Mouse (Mus musculus) limb, embryonic 15.5 days (tissue): Measurements from ENCODE around the gene Bad. TPM values are rescaled to one million over a fixed set of nuclear protein-coding genes. Genes with fewer than 3 reads are reported as not detected.
"Not testable (repeated sequence)": the region's sequence is repeated elsewhere in the genome, so short reads cannot be mapped to it uniquely, and the experiment has no call there.

Experiments
- ATAC-seq: fragments of 200-750 bp; cut with Nextera tagmentation; 2 replicates; pipeline ENCODE4 v1.8.0; 2017; ENCODE audit warnings: low read depth, moderate TSS enrichment; ENCODE audit not compliant: insufficient number of reproducible peaks, low FRiP score, low TSS enrichment
- H3K27ac ChIP-seq: fragments of 300-500 bp; sonication (generic); 2 replicates; pipeline ENCODE4 v1.5.1; 2015; ENCODE audit warnings: moderate library complexity, mild to moderate bottlenecking, inconsistent platforms
- H3K27me3 ChIP-seq: fragments of 300-500 bp; sonication (generic); 2 replicates; pipeline ENCODE4 v1.6.1; 2015; ENCODE audit warnings: inconsistent platforms
- H3K36me3 ChIP-seq: fragments of 300-500 bp; sonication (generic); 2 replicates; pipeline ENCODE4 v1.6.1; 2015; ENCODE audit warnings: inconsistent platforms
- H3K4me1 ChIP-seq: fragments of 300-500 bp; sonication (generic); 2 replicates; pipeline ENCODE4 v1.6.1; 2015; ENCODE audit warnings: inconsistent platforms
- H3K4me2 ChIP-seq: fragments of 300-500 bp; sonication (generic); 2 replicates; pipeline ENCODE4 v1.6.1; 2015; ENCODE audit warnings: mild to moderate bottlenecking, inconsistent platforms
- H3K4me3 ChIP-seq: fragments of 300-500 bp; sonication (generic); 2 replicates; pipeline ENCODE4 v1.5.1; 2015; ENCODE audit warnings: mild to moderate bottlenecking, inconsistent platforms
- H3K9ac ChIP-seq: fragments of 300-500 bp; sonication (generic); 2 replicates; pipeline ENCODE4 v1.6.1; 2015; ENCODE audit warnings: inconsistent platforms
- H3K9me3 ChIP-seq: fragments of 300-500 bp; sonication (generic); 2 replicates; pipeline ENCODE4 v1.6.1; 2016; ENCODE audit warnings: inconsistent platforms
- WGBS: fragments of 180-500 bp; shearing (Covaris S2); methylation state at CpG from one replicate; pipeline ENCODE4 v1.1.7; 2015; 5-methylcytosine and 5-hydroxymethylcytosine counted together
- polyA plus RNA-seq: library from polyadenylated mRNA; unstranded; fragments of >200 nt; fragmentation: Nextera tagmentation; extraction: Ambion mirVana; gene quantifications from 2 replicates; pipeline ENCODE4 v1.2.1, GENCODE M21; 2015

Gene Bad
- polyA plus RNA-seq, result 92.3 and 94.7 TPM in 2 replicates

DNA sequence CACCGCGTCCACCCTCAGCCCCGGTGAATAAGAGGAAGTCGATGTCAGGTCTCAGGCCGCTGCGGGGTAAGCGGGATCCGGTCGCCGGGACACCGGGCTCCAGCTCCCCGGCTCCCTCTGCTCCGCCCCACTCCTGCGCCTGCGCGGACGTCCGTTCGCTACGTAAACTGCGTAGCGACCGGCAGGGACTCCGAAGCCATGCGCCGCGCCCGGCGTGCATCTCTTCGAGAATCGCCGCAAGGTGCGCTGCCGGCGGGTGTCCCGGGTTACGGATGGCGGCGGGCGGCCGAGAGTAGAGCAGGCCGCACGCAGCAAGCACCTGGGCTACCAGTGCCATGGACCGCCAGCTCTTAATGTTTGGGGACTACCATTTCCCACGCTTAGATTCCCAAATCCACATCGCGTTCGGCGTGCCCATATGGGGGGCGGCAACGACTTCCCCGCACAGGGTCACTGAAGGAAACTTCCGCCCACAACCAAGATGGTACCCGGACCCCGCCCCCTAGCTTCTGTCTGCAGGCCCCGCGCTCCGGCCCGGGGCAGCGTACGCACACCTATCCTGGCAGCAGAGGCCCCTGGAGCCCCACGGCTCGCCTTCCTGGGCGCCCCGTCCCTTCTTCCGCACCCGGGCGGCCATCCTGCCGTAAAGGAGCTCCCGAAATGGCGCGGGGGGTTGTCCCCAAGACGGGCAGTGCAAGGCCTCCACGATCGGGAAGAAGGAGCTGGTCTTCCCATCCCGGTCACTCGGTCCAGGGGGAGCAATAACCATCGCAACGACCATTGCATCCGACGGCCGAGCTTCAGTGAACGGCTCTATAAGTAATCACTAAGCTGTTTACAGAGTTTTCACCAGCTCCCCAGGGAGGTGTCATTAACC lies at the start of gene Bad:
Gene Bad (plus strand): TSS at position 490 of the 877 bp plus-strand sequence.
- Histone ChIP-seq H3K36me3 (peaks cover 12% of the 10 kb centered on the region; the same call in 1 of the 2 replicates), H3K27me3 (no peaks in the 10 kb centered on the region), H3K9me3 (no peaks in the 10 kb centered on the region), H3K9ac (peak within 1 kb of the TSS; percentile 97), H3K4me2 (peak within 1 kb of the TSS; percentile 96), H3K27ac (peak within 1 kb of the TSS; percentile 97), H3K4me1 (peaks cover 26% of the 10 kb centered on the region), H3K4me3 (peak within 1 kb of the TSS; percentile 91)
- ATAC-seq, result peak; percentile 77
- under 1% methylated on average over 82 of the region's 83 CpGs for WGBS

DNA sequence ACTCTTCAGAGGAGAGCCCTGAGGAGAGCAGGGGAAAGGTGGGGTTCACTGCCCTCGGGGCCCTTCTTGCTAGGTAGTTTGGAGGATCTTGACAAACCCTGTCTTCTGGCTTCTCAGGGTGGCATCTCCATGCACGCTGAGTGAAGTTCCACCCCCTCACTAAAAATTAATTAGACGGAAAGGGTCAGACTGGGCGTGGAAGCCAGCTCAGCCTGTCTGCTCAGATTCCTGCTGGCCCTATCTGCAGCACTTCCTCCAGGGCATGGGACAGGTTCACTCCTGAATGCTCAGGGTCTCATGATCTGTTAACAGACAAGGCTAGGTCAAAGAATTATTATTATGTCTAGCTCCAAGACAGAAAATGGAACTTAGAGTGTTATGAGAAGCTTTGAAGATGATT lies 49.1 kb upstream of the Bad start:
- H3K9ac ChIP-seq, result no peak overlapping the region
- no peak overlapping the region for H3K4me3 ChIP-seq
- no peaks in the 10 kb centered on the region; the same call in 1 of the 2 replicates for H3K4me1 ChIP-seq
- H3K4me2 ChIP-seq, result no peak overlapping the region
- no peaks in the 10 kb centered on the region for H3K9me3 ChIP-seq
- no peaks in the 10 kb centered on the region for H3K36me3 ChIP-seq
- H3K27me3 ChIP-seq, result no peaks in the 10 kb centered on the region
- WGBS, result 40% methylated on average over 4 of the region's 4 CpGs
- no peak for ATAC-seq
- no peak overlapping the region for H3K27ac ChIP-seq

DNA sequence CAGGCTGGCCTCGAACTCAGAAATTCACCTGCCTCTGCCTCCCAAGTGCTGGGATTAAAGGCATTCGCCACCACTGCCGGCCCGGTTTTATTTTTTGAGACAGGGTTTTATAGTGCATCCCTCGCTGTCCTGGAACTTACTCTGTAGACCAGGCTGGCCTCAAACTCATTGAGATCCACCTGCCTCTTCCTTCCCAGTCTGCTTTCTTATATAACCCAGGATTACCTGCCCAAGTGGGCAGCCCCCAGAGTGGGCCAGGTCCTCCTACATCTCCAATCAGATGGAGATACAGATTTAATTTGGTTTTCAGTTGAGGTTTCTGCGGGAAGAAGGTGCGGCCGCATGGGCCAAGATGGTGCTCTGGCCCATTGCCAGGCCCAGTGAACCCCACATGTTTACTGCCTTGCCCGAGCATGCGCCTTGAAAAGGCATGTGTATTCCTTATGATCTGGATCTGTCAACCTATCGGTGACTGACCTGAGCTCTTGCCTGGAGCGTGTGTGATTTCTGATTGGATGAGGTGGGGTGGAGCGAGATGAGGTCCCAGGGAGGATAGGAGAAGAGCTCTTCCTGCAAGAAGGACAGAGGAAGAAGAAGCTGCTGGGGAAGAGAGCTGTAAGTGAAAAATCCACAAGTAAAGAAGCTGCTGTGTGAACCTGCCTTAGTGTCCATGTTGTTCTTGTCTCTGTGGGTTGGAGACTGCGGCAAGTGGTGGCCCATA lies 47.8 kb upstream of the Bad start:
- Histone ChIP-seq H3K36me3 (no peaks in the 10 kb centered on the region), H3K9me3 (no peaks in the 10 kb centered on the region), H3K4me2 (no peak overlapping the region), H3K9ac (no peak overlapping the region), H3K4me1 (no peaks in the 10 kb centered on the region; the same call in 1 of the 2 replicates), H3K4me3 (no peak overlapping the region), H3K27ac (no peak overlapping the region), H3K27me3 (no peaks in the 10 kb centered on the region)
- 92% methylated on average over 14 of the region's 14 CpGs for WGBS
- ATAC-seq, result no peak

DNA sequence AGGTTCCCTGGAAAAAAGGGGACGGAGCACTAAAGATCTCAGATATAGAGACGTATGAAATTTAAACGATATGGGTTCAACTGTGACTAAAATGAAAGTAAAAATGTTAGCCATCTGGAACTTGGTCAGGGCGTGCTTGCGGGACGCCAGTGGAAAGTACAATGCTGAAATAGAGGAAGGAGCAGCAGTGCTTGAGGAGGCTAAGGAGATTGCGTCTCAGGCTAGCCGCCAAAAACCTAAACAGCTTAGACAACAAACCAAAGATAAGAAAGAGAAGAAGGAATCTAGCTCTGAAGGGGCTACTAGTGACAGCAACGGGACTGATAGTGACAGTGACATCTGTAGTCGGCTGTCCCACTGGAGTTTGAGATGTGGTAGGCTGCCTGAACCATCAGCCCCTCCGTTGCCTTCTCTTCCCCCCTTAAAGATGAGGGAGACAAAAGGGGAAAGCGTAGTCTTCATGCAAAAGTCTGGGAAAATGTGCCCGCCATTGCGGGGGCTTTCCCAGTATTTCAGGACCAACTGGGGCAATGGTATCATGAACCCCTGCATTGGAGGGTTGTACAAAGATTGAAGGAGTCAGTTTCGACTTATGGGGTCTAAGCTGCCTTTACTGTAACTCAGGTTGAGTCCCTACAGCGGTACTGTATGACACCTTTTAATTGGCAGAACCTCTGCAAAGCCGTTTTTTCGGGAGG lies 45.9 kb upstream of the Bad start:
- not testable (repeated sequence) for H3K9ac ChIP-seq, ATAC-seq, H3K4me2 ChIP-seq, H3K27ac ChIP-seq, H3K9me3 ChIP-seq, H3K27me3 ChIP-seq, H3K4me3 ChIP-seq, H3K4me1 ChIP-seq, H3K36me3 ChIP-seq
- 86% methylated on average over 18 of the region's 18 CpGs for WGBS

DNA sequence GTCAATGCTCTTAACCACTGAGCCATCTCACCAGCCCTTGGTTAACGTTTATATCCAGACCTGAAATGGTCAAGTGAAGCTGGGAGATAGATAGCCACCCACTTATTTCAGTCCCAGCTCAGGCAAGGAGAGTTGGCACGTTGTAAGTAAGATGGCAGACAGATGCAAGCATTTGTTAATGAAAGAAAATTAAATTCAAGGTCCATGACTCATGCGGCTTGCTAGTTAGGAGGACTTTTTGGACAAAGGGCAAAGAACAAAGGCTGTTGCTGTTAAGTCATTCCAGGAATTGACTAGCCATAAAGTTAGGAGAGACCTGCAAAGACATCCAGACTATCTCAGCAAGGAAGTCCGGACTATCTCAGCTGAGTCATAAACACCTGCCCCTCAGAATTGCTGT lies 42.0 kb upstream of the Bad start:
- Histone ChIP-seq H3K9ac (no peak overlapping the region), H3K4me3 (no peak overlapping the region), H3K27ac (no peak overlapping the region), H3K27me3 (no peaks in the 10 kb centered on the region), H3K4me1 (0 out of 2 replicates have a peak, but pooled peaks cover under 1% of the 10 kb centered on the region), H3K36me3 (peaks cover 7% of the 10 kb centered on the region; the same call in 1 of the 2 replicates), H3K4me2 (no peak overlapping the region), H3K9me3 (no peaks in the 10 kb centered on the region)
- ATAC-seq, result no peak
- WGBS, result 82% methylated on average over 4 of the region's 4 CpGs

DNA sequence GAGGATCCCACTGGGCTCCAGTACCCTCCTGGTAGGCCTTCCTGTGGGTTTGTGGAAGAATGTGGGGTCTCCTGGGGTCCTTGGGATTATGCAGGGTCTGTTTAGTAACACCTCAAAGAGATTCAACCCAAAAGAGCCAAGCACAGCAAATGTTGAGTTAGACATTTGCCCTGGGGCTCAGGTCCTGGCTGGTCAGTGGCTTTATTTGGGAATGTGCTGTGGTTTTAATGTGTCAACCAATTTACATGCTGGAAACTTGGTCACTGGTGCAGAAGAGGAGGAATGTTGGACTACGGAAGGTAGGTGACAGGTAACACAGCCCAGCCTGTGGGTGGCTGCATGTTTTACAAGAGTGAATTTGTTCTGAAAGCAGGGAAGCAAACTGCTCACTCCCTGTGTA lies 38.6 kb upstream of the Bad start:
- Histone ChIP-seq H3K9me3 (no peaks in the 10 kb centered on the region), H3K9ac (no peak overlapping the region), H3K36me3 (peaks cover 36% of the 10 kb centered on the region), H3K27me3 (no peaks in the 10 kb centered on the region), H3K4me1 (peaks cover 16% of the 10 kb centered on the region), H3K27ac (no peak overlapping the region), H3K4me2 (no peak overlapping the region), H3K4me3 (no peak overlapping the region)
- no peak for ATAC-seq
- WGBS, result 91% methylated on average over 1 of the region's 1 CpGs

DNA sequence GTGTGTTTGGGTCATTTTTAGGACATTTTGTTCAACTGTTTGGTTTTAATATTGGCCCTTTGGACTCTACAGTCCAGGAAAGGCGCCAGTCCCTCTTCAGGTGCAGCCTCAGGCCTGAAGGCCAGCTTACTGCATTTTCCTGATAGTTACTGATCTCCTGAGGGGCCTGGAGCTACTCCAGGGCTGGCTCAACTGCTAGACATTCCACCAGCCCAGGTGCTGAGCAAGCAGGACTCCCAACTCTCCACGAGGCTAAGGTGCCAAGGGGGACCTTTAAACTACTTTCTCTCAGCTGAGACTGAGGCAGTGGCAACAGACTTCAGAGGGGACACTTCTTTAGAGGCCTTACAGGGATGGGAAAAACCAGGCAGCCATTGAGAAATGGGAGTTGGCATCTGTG lies 36.8 kb upstream of the Bad start:
- ATAC-seq, result no peak
- Histone ChIP-seq H3K27ac (no peak overlapping the region), H3K9ac (no peak overlapping the region), H3K36me3 (peaks cover 36% of the 10 kb centered on the region), H3K4me3 (no peak overlapping the region), H3K4me2 (no peak overlapping the region), H3K4me1 (peaks cover 23% of the 10 kb centered on the region), H3K9me3 (no peaks in the 10 kb centered on the region), H3K27me3 (no peaks in the 10 kb centered on the region)
- 61% methylated on average over 2 of the region's 2 CpGs for WGBS

DNA sequence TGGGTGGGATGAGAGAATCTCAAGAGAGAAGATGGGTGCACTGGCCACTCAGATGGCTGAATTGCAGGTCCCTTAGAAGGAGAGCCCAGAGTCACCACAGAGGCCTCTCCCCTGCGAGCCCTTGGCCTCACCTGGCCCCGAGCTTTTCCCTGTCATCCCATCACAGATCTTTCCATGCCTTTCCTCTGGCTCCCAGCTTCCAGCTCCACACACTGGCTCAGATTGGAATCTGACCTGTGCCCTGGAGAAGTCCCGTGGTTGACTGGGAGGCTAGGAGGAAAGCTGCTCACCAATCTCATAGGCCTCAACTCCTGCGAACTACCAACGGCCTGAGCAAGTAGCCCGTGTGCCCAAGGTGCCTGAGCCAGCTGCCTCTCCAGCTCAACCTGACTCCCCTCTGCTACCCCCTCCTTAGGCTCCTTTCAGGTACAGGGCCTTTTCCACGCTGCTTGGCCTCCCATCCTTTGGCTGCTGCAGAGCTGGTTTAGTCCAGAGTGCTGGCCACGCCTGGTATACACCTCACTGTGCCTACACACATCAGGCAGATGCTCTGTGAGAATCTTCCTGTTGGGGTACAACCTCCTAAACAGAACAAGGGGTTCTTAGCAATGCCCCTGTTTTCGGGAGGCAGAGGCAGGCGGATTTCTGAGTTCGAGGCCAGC lies 36.0 kb upstream of the Bad start:
- no peak overlapping the region for H3K4me3 ChIP-seq
- H3K9ac ChIP-seq, result no peak overlapping the region
- H3K36me3 ChIP-seq, result peaks cover 36% of the 10 kb centered on the region
- H3K4me2 ChIP-seq, result no peak overlapping the region
- ATAC-seq, result no peak
- no peaks in the 10 kb centered on the region for H3K27me3 ChIP-seq
- no peak overlapping the region for H3K27ac ChIP-seq
- WGBS, result 91% methylated on average over 11 of the region's 11 CpGs
- peaks cover 23% of the 10 kb centered on the region for H3K4me1 ChIP-seq
- H3K9me3 ChIP-seq, result no peaks in the 10 kb centered on the region

DNA sequence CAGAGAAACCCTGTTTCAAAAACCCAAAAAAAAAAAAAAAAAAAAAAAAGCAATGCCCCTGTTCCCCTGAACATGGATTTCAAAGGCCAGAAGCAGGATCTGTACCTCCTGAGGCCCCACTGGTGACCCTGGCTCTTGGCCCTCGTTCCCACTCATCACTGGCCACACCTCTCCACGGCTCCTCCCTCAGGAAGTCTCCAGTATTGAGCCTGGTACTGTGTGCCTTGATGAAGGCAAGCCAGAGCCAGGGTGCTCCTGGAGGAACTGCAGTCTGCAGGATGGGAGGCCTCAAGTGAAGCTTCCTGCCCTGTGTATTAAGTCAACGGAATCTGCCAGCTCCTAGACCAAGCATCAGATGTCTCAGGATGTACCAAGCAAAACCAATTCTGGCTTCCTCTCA lies 35.5 kb upstream of the Bad start:
- peaks cover 27% of the 10 kb centered on the region for H3K4me1 ChIP-seq
- ATAC-seq, result no peak
- H3K36me3 ChIP-seq, result peaks cover 38% of the 10 kb centered on the region
- H3K9ac ChIP-seq, result no peak overlapping the region
- 88% methylated on average over 3 of the region's 3 CpGs for WGBS
- no peak overlapping the region for H3K4me3 ChIP-seq
- H3K4me2 ChIP-seq, result no peak overlapping the region
- no peaks in the 10 kb centered on the region for H3K27me3 ChIP-seq
- no peaks in the 10 kb centered on the region for H3K9me3 ChIP-seq
- no peak overlapping the region for H3K27ac ChIP-seq

DNA sequence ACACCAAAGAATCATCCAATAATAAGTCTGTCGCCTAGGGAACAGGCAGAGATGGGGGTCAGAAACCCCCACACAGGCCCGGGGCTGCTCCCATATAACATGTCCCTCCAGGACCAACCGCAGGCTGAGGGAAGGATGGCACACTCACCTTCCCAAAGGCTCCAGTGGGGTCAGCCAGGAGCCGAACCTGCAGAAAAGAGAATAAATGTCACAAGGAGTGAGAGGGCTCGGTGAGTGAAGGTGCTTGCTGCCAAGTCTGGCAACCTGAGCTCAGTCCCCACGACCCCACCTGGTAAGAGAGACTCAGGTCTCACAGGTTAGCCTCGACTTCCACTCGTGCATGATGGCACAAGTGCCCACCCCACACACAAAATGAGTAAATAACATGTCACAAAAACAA lies 34.6 kb upstream of the Bad start:
- peaks cover 47% of the 10 kb centered on the region for H3K36me3 ChIP-seq
- no peak overlapping the region for H3K9ac ChIP-seq
- no peaks in the 10 kb centered on the region for H3K27me3 ChIP-seq
- no peak for ATAC-seq
- H3K4me2 ChIP-seq, result no peak overlapping the region
- WGBS, result 89% methylated on average over 8 of the region's 8 CpGs
- peaks cover 35% of the 10 kb centered on the region for H3K4me1 ChIP-seq
- no peaks in the 10 kb centered on the region for H3K9me3 ChIP-seq
- no peak overlapping the region for H3K27ac ChIP-seq
- no peak overlapping the region for H3K4me3 ChIP-seq

DNA sequence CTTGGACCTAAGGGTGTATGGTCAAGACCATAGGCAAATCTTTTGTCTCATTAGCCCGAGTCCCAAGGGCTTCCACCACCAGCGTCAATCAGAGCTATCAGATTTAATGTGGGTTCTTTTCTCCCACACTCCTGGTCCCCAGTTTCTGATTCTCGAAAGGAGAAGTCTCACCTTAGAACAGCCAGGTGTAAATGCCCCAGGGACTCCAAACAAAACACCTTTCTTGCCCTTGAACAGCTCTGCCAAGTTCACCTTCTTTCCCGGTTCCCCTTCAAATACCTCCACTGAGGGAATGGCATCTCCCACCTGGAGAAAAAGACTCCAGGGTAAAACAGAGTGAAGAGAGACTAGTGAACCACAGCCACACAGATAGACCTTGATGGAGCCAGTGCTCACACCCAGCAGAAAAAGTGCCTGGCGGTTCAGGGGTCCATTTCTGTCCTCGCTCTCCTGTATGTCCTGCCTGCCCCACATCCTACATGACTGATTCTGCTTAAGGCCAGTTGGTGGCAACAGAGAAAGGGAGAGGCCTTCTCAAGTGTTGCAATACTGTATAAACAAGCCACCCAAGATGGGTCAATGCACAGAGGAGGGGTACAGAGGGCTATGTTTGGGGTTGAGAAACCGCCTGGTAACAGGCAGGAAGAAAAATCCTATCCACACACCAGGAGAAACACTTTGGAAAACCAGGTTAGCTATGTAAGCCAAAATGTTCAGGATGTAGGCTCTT lies 33.7 kb upstream of the Bad start:
- Histone ChIP-seq H3K4me2 (peak overlapping the region; percentile 57), H3K4me1 (peaks cover 35% of the 10 kb centered on the region), H3K9ac (peak overlapping the region; percentile 7; the same call in 1 of the 2 replicates), H3K27me3 (no peaks in the 10 kb centered on the region), H3K9me3 (no peaks in the 10 kb centered on the region), H3K4me3 (peak overlapping the region; percentile 64), H3K36me3 (peaks cover 56% of the 10 kb centered on the region), H3K27ac (no peak overlapping the region)
- no peak for ATAC-seq
- WGBS, result 82% methylated on average over 7 of the region's 7 CpGs
